In the genomic region with DNA sequence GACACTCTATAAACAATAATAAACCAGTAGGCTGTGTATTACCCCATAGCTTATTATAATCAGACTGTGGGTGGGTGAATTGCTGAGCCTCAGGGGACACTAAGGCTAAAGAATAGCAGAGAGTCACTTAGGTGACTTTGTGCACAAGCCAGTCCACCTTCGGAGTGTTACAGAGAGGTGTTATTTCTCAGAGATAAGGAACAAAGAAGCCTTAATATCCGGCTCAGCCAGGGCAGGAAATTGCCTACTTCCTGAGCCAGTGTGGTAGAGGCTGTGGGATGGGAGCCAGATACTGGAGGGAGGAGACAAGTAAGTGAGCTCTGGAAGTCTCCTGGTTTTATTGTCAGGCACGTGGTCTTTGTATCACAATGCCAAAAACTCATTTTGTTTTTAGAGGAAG, we compare ENCODE assay signal across 11 mouse cellular contexts. TPM values are rescaled to one million over a fixed set of nuclear protein-coding genes. Genes with fewer than 3 reads are reported as not detected.
DNase-seq lines count a peak whose midpoint lies in the region; ATAC-seq and TF ChIP-seq lines count a peak whose summit lies in the region.
"Had no signal": no experiment of that assay in that cellular context is flagged by ENCODE, and none has a peak within 500 bp of the region (broad histone marks: within the 10 kb centered on the region; RNA-seq: fewer than 3 reads in every experiment).

No protein-coding gene starts in this region.

- 3% methylated on average over 3 of the region's 3 CpGs for WGBS in lung, embryonic 15.5 days
- 44% methylated on average over 3 of the region's 3 CpGs for WGBS in forebrain, embryonic 15.5 days

- peak; percentile 59; the same call in 1 of the 2 replicates for ATAC-seq in lung, embryonic 15.5 days (ENCODE audit: borderline replicate concordance, extremely low read depth, low FRiP score, low TSS enrichment)
- ATAC-seq in forebrain, embryonic 15.5 days (replicated peaks): no peak

- H3K27me3 ChIP-seq in lung, embryonic 15.5 days: no peaks in the 10 kb centered on the region
- H3K27me3 ChIP-seq in forebrain, embryonic 15.5 days: no peaks in the 10 kb centered on the region
- H3K27me3 ChIP-seq: neural tube, embryonic 13.5 days had no signal

- DNase-seq in gastrocnemius, adult 2 months: peak; percentile 17
- DNase-seq in gastrocnemius, adult 18-20 months (ENCODE audit: low spot score): no peak
- peak; percentile 57 for DNase-seq in embryo, embryonic 10.5 days (ENCODE audit: low spot score)
- DNase-seq in heart, postnatal 4 days: peak; percentile 28
- DNase-seq in spleen, adult 12 weeks (ENCODE audit: low spot score): no peak
- no peak for DNase-seq in layer of hippocampus, adult 9-11 months
- DNase-seq: gastrocnemius, postnatal 25 days; thymus, adult 2 months had no signal

- no peak overlapping the region for H3K9ac ChIP-seq in lung, embryonic 15.5 days
- no peak overlapping the region for H3K9ac ChIP-seq in forebrain, embryonic 15.5 days (replicated peaks)
- H3K9ac ChIP-seq: neural tube, embryonic 13.5 days had no signal

- 0 out of 2 replicates have a peak, but pooled peaks cover 5% of the 10 kb centered on the region for H3K4me1 ChIP-seq in lung, embryonic 15.5 days
- no peaks in the 10 kb centered on the region for H3K4me1 ChIP-seq in forebrain, embryonic 15.5 days
- H3K4me1 ChIP-seq: neural tube, embryonic 13.5 days had no signal

- intact Hi-C loops in gastrocnemius, adult 2 months (cut with DNase I): no loop called here

- H3K36me3 ChIP-seq in lung, embryonic 15.5 days: no peaks in the 10 kb centered on the region
- no peaks in the 10 kb centered on the region for H3K36me3 ChIP-seq in forebrain, embryonic 15.5 days
- H3K36me3 ChIP-seq: neural tube, embryonic 13.5 days had no signal

- H3K4me3 ChIP-seq in gastrocnemius, adult 2 months: no peak overlapping the region
- no peak overlapping the region for H3K4me3 ChIP-seq in lung, embryonic 15.5 days
- H3K4me3 ChIP-seq in forebrain, embryonic 15.5 days: no peak overlapping the region
- H3K4me3 ChIP-seq: neural tube, embryonic 13.5 days had no signal

- H3K4me2 ChIP-seq in lung, embryonic 15.5 days: no peak overlapping the region
- H3K4me2 ChIP-seq in forebrain, embryonic 15.5 days (replicated peaks): no peak overlapping the region
- H3K4me2 ChIP-seq: neural tube, embryonic 13.5 days had no signal

- no peak for TF ChIP-seq CTCF in gastrocnemius, adult 2 months (IDR thresholded peaks at IDR 0.05)

- H3K27ac ChIP-seq in gastrocnemius, adult 2 months: no peak overlapping the region
- H3K27ac ChIP-seq in lung, embryonic 15.5 days: no peak overlapping the region
- no peak overlapping the region for H3K27ac ChIP-seq in forebrain, embryonic 15.5 days (replicated peaks)
- H3K27ac ChIP-seq: neural tube, embryonic 13.5 days had no signal

- H3K9me3 ChIP-seq in lung, embryonic 15.5 days: no peaks in the 10 kb centered on the region
- H3K9me3 ChIP-seq in forebrain, embryonic 15.5 days: no peaks in the 10 kb centered on the region
- H3K9me3 ChIP-seq: neural tube, embryonic 13.5 days had no signal

RNA-seq across cellular contexts. Expression of a gene that starts 40.4 kb away (rescaled TPM):
- 1 to 10 TPM; 1.2 to 3.2 TPM for total RNA-seq in gastrocnemius, adult 2 months (2021)
- 1 to 10 TPM; 2.2 to 2.4 TPM for total RNA-seq in gastrocnemius, adult 18-20 months (2021)
- 1 to 10 TPM; 5.7 to 8.4 TPM for total RNA-seq in heart, postnatal 4 days (2021)
- 21.6 and 22.7 TPM in 2 replicates for polyA plus RNA-seq in lung, embryonic 15.5 days (2015; fragmentation: Nextera tagmentation; extraction: Ambion mirVana)
- polyA plus RNA-seq in forebrain, embryonic 15.5 days (2015; fragmentation: Nextera tagmentation; extraction: Ambion mirVana): 24.8 and 27.1 TPM in 2 replicates

Comparison
In these comparisons a context has a peak if more than half of its experiments do, and no peak if none do; other contexts are left out.
1. DNase-seq: peak in gastrocnemius, adult 2 months (single experiment), embryo, embryonic 10.5 days (single experiment) and heart, postnatal 4 days (single experiment); none in gastrocnemius, adult 18-20 months (single experiment), spleen, adult 12 weeks (single experiment) and layer of hippocampus, adult 9-11 months (single experiment).